Mouse (Mus musculus) intestine, embryonic 15.5 days (tissue): Measurements from ENCODE around the gene Wdpcp. TPM values are rescaled to one million over a fixed set of nuclear protein-coding genes. Genes with fewer than 3 reads are reported as not detected.

Experiments used
- ATAC-seq: fragments of 200-750 bp; cut with Nextera tagmentation; 2 replicates; pipeline ENCODE4 v1.8.0; 2017; ENCODE audit warnings: moderate TSS enrichment, moderate library complexity
- H3K27ac ChIP-seq: fragments of 300-500 bp; sonication (generic); 2 replicates; pipeline ENCODE4 v1.5.1; 2015; ENCODE audit warnings: mild to moderate bottlenecking, inconsistent platforms
- H3K27me3 ChIP-seq: fragments of 300-500 bp; sonication (generic); replicated peaks from 2 replicates; pipeline ENCODE4 v1.6.1; 2015; ENCODE audit warnings: inconsistent platforms
- H3K36me3 ChIP-seq: fragments of 300-500 bp; sonication (generic); 2 replicates; pipeline ENCODE4 v1.6.1; 2015; ENCODE audit warnings: inconsistent platforms
- H3K4me1 ChIP-seq: fragments of 300-500 bp; sonication (generic); replicated peaks from 2 replicates; pipeline ENCODE4 v1.6.1; 2015; ENCODE audit warnings: inconsistent platforms
- H3K4me2 ChIP-seq: fragments of 300-500 bp; sonication (generic); replicated peaks from 2 replicates; pipeline ENCODE4 v1.6.1; 2015; ENCODE audit warnings: mild to moderate bottlenecking, inconsistent platforms
- H3K4me3 ChIP-seq: fragments of 300-500 bp; sonication (generic); replicated peaks from 2 replicates; pipeline ENCODE4 v1.5.1; 2015; ENCODE audit warnings: inconsistent platforms
- H3K9ac ChIP-seq: fragments of 300-500 bp; sonication (generic); 2 replicates; pipeline ENCODE4 v1.6.1; 2015; ENCODE audit warnings: inconsistent platforms
- H3K9me3 ChIP-seq: fragments of 300-500 bp; sonication (generic); 2 replicates; pipeline ENCODE4 v1.6.1; 2016; ENCODE audit warnings: inconsistent platforms
- WGBS: fragments of 180-500 bp; shearing (Covaris S2); methylation state at CpG from one replicate; pipeline ENCODE4 v1.1.7; 2015; 5-methylcytosine and 5-hydroxymethylcytosine counted together
- polyA plus RNA-seq: library from polyadenylated mRNA; unstranded; fragments of >200 nt; fragmentation: Nextera tagmentation; extraction: Ambion mirVana; gene quantifications from 2 replicates; pipeline ENCODE4 v1.2.1, GENCODE M21; 2015

Wdpcp gene
- polyA plus RNA-seq, 1 experiment from 2014 or later: 6.1 TPM

DNA sequence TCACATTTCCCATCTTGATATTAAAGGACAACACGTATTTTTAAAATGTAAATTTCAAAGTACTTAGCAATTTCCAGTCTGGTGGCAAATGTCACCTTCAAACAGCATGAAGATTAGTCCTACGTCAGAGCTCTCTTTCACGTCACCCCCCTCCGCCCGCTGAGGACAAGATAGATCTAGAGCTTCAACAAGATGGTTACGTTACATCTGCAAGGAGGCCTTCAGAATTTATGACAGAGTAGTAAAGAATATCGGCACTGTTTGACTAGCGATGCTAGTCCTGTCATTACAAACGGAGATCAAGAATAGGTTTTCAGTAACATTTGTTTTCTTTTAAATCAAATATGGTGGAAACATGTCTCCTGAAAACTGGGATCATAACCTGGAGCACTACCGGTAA is 1.1 kb upstream of the Wdpcp start:
- Histone ChIP-seq H3K27me3 (no peaks in the 10 kb centered on the region), H3K27ac (peak overlapping the region; percentile 80), H3K4me3 (peak overlapping the region; percentile 71), H3K9ac (peak overlapping the region; percentile 68), H3K4me2 (peak overlapping the region; percentile 63), H3K36me3 (no peaks in the 10 kb centered on the region), H3K4me1 (peaks cover 11% of the 10 kb centered on the region), H3K9me3 (no peaks in the 10 kb centered on the region)
- ATAC-seq: no peak
- 6% methylated on average over 10 of the region's 10 CpGs for WGBS

GRCm38 (mm10) chr11:21581472-21581871 is 9.4 kb downstream of the Wdpcp start:
- Histone ChIP-seq H3K4me3 (no peak overlapping the region), H3K27me3 (no peaks in the 10 kb centered on the region), H3K36me3 (no peaks in the 10 kb centered on the region), H3K4me2 (no peak overlapping the region), H3K27ac (no peak overlapping the region), H3K9me3 (no peaks in the 10 kb centered on the region), H3K9ac (no peak overlapping the region), H3K4me1 (no peaks in the 10 kb centered on the region)
- 70% methylated on average over 7 of the region's 7 CpGs for WGBS
- ATAC-seq: no peak

DNA sequence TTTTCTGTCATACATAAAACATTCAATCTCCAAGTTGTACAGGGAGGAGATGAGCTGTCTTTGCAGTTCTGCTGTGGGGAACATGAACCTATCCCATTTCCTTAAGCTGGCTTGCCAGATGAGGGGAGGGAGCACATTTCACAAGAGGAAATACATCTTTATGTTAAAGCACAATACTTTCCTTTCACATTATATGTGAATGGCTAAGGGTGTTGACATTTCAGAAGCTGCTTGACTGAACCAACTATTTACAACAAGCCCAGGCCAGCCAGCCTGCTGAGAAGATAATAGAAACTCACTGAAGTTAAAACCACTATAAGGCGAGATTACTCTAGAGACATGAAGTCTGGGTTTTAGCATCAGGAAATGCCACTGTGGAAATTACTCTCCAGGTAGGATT is 11.3 kb downstream of the Wdpcp start:
- H3K4me1 ChIP-seq: no peaks in the 10 kb centered on the region
- H3K9ac ChIP-seq: no peak overlapping the region
- H3K4me3 ChIP-seq: no peak overlapping the region
- H3K9me3 ChIP-seq: no peaks in the 10 kb centered on the region
- H3K27me3 ChIP-seq: no peaks in the 10 kb centered on the region
- 52% methylated on average over 1 of the region's 1 CpGs for WGBS
- H3K36me3 ChIP-seq: no peaks in the 10 kb centered on the region
- ATAC-seq: no peak
- no peak overlapping the region for H3K4me2 ChIP-seq
- no peak overlapping the region for H3K27ac ChIP-seq

- 71% methylated on average over 5 of the region's 5 CpGs for WGBS
- Histone ChIP-seq H3K4me1 (no peaks in the 10 kb centered on the region), H3K4me2 (no peak overlapping the region), H3K27me3 (no peaks in the 10 kb centered on the region), H3K27ac (no peak overlapping the region), H3K4me3 (no peak overlapping the region), H3K9me3 (no peaks in the 10 kb centered on the region), H3K9ac (no peak overlapping the region), H3K36me3 (no peaks in the 10 kb centered on the region)
- no peak for ATAC-seq
Observed at GRCm38 (mm10) chr11:21602497-21602896, 30.5 kb downstream of the Wdpcp start.

GRCm38 (mm10) chr11:21615915-21616314 is 43.9 kb downstream of the Wdpcp start:
- no peaks in the 10 kb centered on the region for H3K27me3 ChIP-seq
- H3K4me2 ChIP-seq: no peak overlapping the region
- ATAC-seq: no peak
- no peak overlapping the region for H3K27ac ChIP-seq
- no peaks in the 10 kb centered on the region for H3K9me3 ChIP-seq
- no peak overlapping the region for H3K9ac ChIP-seq
- H3K36me3 ChIP-seq: no peaks in the 10 kb centered on the region
- no peaks in the 10 kb centered on the region for H3K4me1 ChIP-seq
- no peak overlapping the region for H3K4me3 ChIP-seq

GRCm38 (mm10) chr11:21634171-21634907 is 62.3 kb downstream of the Wdpcp start:
- no peak for ATAC-seq
- H3K27ac ChIP-seq: no peak overlapping the region
- H3K36me3 ChIP-seq: no peaks in the 10 kb centered on the region
- H3K4me3 ChIP-seq: no peak overlapping the region
- 71% methylated on average over 9 of the region's 9 CpGs for WGBS
- no peaks in the 10 kb centered on the region for H3K9me3 ChIP-seq
- H3K9ac ChIP-seq: no peak overlapping the region
- H3K4me1 ChIP-seq: no peaks in the 10 kb centered on the region
- no peak overlapping the region for H3K4me2 ChIP-seq
- no peaks in the 10 kb centered on the region for H3K27me3 ChIP-seq

GRCm38 (mm10) chr11:21638341-21638740 is 66.3 kb downstream of the Wdpcp start:
- no peaks in the 10 kb centered on the region for H3K27me3 ChIP-seq
- no peak overlapping the region for H3K27ac ChIP-seq
- no peak overlapping the region for H3K4me2 ChIP-seq
- no peaks in the 10 kb centered on the region for H3K9me3 ChIP-seq
- no peak for ATAC-seq
- H3K4me3 ChIP-seq: no peak overlapping the region
- no peaks in the 10 kb centered on the region for H3K4me1 ChIP-seq
- H3K36me3 ChIP-seq: no peaks in the 10 kb centered on the region
- WGBS: 27% methylated on average over 5 of the region's 5 CpGs
- no peak overlapping the region for H3K9ac ChIP-seq

DNA sequence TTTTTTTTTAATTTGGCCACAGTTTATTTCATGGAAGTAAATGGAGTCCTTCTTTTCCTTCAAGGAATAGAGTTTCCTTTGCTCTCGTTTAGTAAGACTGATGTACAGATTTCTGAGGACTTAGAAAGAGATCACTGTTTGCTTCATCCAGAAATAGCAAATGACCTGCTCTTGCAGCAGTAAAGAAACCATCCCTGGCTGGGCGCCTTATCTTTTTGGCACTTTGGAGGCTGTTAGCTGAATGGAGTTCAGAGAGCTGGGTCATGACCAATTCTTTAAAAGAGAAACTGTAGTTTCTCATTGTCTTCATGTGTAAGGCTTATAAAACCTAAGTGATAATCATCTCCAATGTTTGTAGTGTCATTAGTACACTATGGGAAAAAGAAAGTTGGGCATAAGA is 67.5 kb downstream of the Wdpcp start:
- H3K27me3 ChIP-seq: no peaks in the 10 kb centered on the region
- H3K27ac ChIP-seq: no peak overlapping the region
- H3K9ac ChIP-seq: no peak overlapping the region
- no peaks in the 10 kb centered on the region for H3K4me1 ChIP-seq
- H3K4me3 ChIP-seq: no peak overlapping the region
- no peak overlapping the region for H3K4me2 ChIP-seq
- H3K9me3 ChIP-seq: no peaks in the 10 kb centered on the region
- no peaks in the 10 kb centered on the region for H3K36me3 ChIP-seq
- WGBS: 44% methylated on average over 2 of the region's 2 CpGs
- no peak for ATAC-seq

DNA sequence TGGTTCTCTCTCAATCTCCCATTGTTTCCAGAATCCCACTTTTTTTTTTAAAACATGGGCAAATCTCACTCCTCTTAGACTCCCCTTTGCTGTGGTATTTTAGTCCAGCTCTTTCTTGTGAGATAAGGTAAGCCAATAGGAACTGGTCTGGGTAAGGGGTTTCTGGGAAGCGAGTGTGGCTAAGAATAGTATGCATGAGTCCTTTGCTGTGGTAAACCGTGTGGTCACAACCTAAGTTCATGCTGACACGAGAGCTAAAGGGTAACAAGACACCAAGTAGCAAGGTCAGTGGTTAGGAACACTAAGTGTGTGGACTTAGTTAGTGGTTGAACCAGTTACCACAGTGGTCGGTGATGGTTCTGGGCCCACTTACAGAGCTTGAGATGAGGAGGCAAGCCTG is 72.2 kb downstream of the Wdpcp start:
- H3K4me2 ChIP-seq: no peak overlapping the region
- no peak overlapping the region for H3K9ac ChIP-seq
- H3K9me3 ChIP-seq: no peaks in the 10 kb centered on the region
- no peaks in the 10 kb centered on the region for H3K36me3 ChIP-seq
- H3K4me3 ChIP-seq: no peak overlapping the region
- no peak for ATAC-seq
- H3K27ac ChIP-seq: no peak overlapping the region
- H3K27me3 ChIP-seq: no peaks in the 10 kb centered on the region
- 50% methylated on average over 4 of the region's 4 CpGs for WGBS
- H3K4me1 ChIP-seq: no peaks in the 10 kb centered on the region

- H3K4me1 ChIP-seq: no peaks in the 10 kb centered on the region
- no peak for ATAC-seq
- no peaks in the 10 kb centered on the region for H3K36me3 ChIP-seq
- H3K9me3 ChIP-seq: no peaks in the 10 kb centered on the region
- H3K27ac ChIP-seq: no peak overlapping the region
- no peak overlapping the region for H3K4me2 ChIP-seq
- no peak overlapping the region for H3K9ac ChIP-seq
- H3K4me3 ChIP-seq: no peak overlapping the region
- 81% methylated on average over 3 of the region's 3 CpGs for WGBS
- H3K27me3 ChIP-seq: no peaks in the 10 kb centered on the region
Observed at GRCm38 (mm10) chr11:21646136-21646535, 74.1 kb downstream of the Wdpcp start.

GRCm38 (mm10) chr11:21658985-21659384 is 87.0 kb downstream of the Wdpcp start:
- H3K9ac ChIP-seq: no peak overlapping the region
- no peak overlapping the region for H3K27ac ChIP-seq
- 77% methylated on average over 3 of the region's 3 CpGs for WGBS
- no peaks in the 10 kb centered on the region for H3K4me1 ChIP-seq
- H3K9me3 ChIP-seq: no peaks in the 10 kb centered on the region
- ATAC-seq: no peak
- H3K27me3 ChIP-seq: no peaks in the 10 kb centered on the region
- H3K36me3 ChIP-seq: no peaks in the 10 kb centered on the region
- no peak overlapping the region for H3K4me2 ChIP-seq
- no peak overlapping the region for H3K4me3 ChIP-seq

DNA sequence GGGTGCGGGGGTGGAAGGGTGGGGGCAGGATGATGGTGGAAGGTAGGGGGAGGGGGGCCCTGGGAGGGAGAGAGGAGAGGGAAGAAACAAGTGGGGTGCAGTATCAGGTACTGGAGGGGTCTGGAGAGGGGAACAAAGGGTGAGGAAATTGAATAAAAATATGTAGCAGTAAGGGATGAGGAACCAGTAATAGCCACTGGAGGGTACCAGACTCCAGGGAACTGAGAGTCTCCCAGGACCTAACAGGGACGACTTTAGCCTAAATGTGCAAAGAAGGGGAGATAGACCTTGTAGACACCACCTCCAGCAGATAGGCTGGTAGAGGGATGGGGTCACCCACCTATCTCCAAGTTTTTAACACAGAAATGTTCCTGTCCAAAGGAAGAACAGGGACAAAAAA is 105.0 kb downstream of the Wdpcp start:
- WGBS: 68% methylated on average over 2 of the region's 2 CpGs
- ATAC-seq: no peak

GRCm38 (mm10) chr11:21688441-21688840 is 116.4 kb downstream of the Wdpcp start:
- Histone ChIP-seq H3K27ac (no peak overlapping the region), H3K27me3 (no peaks in the 10 kb centered on the region), H3K9me3 (no peaks in the 10 kb centered on the region), H3K4me3 (no peak overlapping the region), H3K4me2 (no peak overlapping the region), H3K9ac (no peak overlapping the region), H3K36me3 (no peaks in the 10 kb centered on the region), H3K4me1 (no peaks in the 10 kb centered on the region)
- no peak for ATAC-seq
- WGBS: 83% methylated on average over 6 of the region's 6 CpGs

More for the DNA sequence above, 105.0 kb downstream of the Wdpcp start:
- Histone ChIP-seq H3K4me2 (no peak overlapping the region), H3K4me3 (no peak overlapping the region), H3K9me3 (no peaks in the 10 kb centered on the region), H3K36me3 (no peaks in the 10 kb centered on the region), H3K27ac (no peak overlapping the region), H3K9ac (no peak overlapping the region), H3K27me3 (no peaks in the 10 kb centered on the region), H3K4me1 (no peaks in the 10 kb centered on the region)
